Mouse (Mus musculus) embryonic facial prominence, embryonic 13.5 days (tissue): Measurements from ENCODE around the gene F2r. TPM values are rescaled to one million over a fixed set of nuclear protein-coding genes. Genes with fewer than 3 reads are reported as not detected.

ENCODE experiments used
- ATAC-seq: fragments of 200-750 bp; cut with Nextera tagmentation; 2 replicates; pipeline ENCODE4 v1.8.0; 2017; ENCODE audit warnings: low read depth; ENCODE audit not compliant: insufficient number of reproducible peaks, insufficient read depth, low FRiP score, low TSS enrichment
- H3K27ac ChIP-seq: fragments of 300-500 bp; sonication (generic); 2 replicates; pipeline ENCODE4 v1.5.1; 2015; ENCODE audit warnings: moderate library complexity, mild to moderate bottlenecking, inconsistent platforms
- H3K27me3 ChIP-seq: fragments of 300-500 bp; sonication (generic); 2 replicates; pipeline ENCODE4 v1.6.1; 2015; ENCODE audit warnings: mild to moderate bottlenecking, inconsistent platforms
- H3K36me3 ChIP-seq: fragments of 300-500 bp; sonication (generic); 2 replicates; pipeline ENCODE4 v1.6.1; 2015; ENCODE audit warnings: mild to moderate bottlenecking, inconsistent platforms
- H3K4me1 ChIP-seq: fragments of 300-500 bp; sonication (generic); 2 replicates; pipeline ENCODE4 v1.6.1; 2015; ENCODE audit warnings: inconsistent platforms
- H3K4me2 ChIP-seq: fragments of 300-500 bp; sonication (generic); 2 replicates; pipeline ENCODE4 v1.6.1; 2015; ENCODE audit warnings: moderate library complexity, mild to moderate bottlenecking, inconsistent platforms
- H3K4me3 ChIP-seq: fragments of 300-500 bp; sonication (generic); 2 replicates; pipeline ENCODE4 v1.5.1; 2015; ENCODE audit warnings: mild to moderate bottlenecking, inconsistent platforms
- H3K9ac ChIP-seq: fragments of 300-500 bp; sonication (generic); 2 replicates; pipeline ENCODE4 v1.6.1; 2015; ENCODE audit warnings: mild to moderate bottlenecking, inconsistent platforms
- H3K9me3 ChIP-seq: fragments of 300-500 bp; sonication (generic); 2 replicates; pipeline ENCODE4 v1.6.1; 2016; ENCODE audit warnings: inconsistent platforms
- WGBS: fragments of 180-500 bp; shearing (Covaris S2); methylation state at CpG from one replicate; pipeline ENCODE4 v1.1.7; 2015; ENCODE audit warnings: mixed read lengths; 5-methylcytosine and 5-hydroxymethylcytosine counted together
- polyA plus RNA-seq: library from polyadenylated mRNA; unstranded; fragments of >200 nt; fragmentation: Nextera tagmentation; extraction: Ambion mirVana; gene quantifications from 2 replicates; pipeline ENCODE4 v1.2.1, GENCODE M21; 2015

The F2r gene
- polyA plus RNA-seq, 1 experiment from 2014 or later: 92.2 TPM

- H3K4me1 ChIP-seq: peaks cover 6% of the 10 kb centered on the region; the same call in 1 of the 2 replicates
- H3K9ac ChIP-seq: no peak overlapping the region
- H3K9me3 ChIP-seq: no peaks in the 10 kb centered on the region
- no peak overlapping the region for H3K27ac ChIP-seq
- H3K27me3 ChIP-seq: no peaks in the 10 kb centered on the region
- no peak overlapping the region for H3K4me2 ChIP-seq
- H3K36me3 ChIP-seq: no peaks in the 10 kb centered on the region
- H3K4me3 ChIP-seq: no peak overlapping the region
- under 1% methylated on average over 3 of the region's 3 CpGs for WGBS
- no peak for ATAC-seq
Observed at GRCm38 (mm10) chr13:95563693-95564092, 54.6 kb downstream of the F2r start.

DNA sequence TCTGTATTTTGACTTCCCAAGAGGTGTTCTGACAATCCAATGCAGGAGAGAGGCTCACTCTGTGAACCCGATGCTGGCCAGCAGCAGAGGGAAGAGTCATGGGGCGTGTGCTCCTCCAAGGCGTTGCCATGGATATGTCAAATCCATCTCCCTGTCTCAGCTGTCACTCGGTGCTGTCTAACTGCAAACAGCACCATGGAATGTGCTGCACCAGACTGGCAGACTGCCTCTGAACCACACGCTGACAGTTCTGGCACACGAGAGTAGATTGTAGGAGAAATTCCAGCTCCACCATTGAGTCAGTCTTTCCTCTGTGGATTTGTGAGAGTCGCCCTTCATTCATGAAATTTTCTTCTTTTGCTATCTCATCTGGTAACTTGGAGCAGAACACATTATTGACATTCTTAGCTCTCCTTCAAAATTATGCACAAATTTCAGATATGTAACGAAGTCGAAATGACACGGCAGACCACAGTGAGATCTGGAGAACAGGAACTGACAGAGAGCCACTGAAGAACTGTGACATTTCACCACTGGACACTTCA, 55.1 kb downstream of the F2r start:
- Histone ChIP-seq H3K4me1 (peaks cover 6% of the 10 kb centered on the region; the same call in 1 of the 2 replicates), H3K27me3 (no peaks in the 10 kb centered on the region), H3K9me3 (no peaks in the 10 kb centered on the region), H3K4me2 (no peak overlapping the region), H3K27ac (no peak overlapping the region), H3K9ac (no peak overlapping the region), H3K4me3 (no peak overlapping the region), H3K36me3 (no peaks in the 10 kb centered on the region)
- WGBS: 45% methylated on average over 10 of the region's 10 CpGs
- ATAC-seq: no peak

DNA sequence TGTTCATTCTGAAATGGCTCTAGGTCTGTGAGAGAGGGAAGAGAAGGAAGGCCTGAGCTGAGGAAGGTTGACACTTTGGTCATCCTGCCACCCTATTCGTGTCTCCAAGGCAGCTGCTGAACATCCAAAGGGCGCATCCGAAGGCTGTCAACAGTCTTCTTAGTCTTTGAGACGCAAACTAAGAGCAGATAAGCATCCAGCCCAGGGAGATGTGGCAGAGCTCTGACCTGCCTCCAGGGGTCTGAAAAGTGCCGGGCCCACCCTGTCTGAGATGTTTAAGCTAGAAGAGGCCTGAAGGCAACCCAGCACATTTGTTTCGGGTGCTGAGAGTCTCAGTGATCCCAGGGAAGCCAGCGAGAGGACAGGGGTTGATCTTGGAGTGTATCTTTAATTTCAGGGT, 61.0 kb downstream of the F2r start:
- 76% methylated on average over 7 of the region's 7 CpGs for WGBS
- 0 out of 2 replicates have a peak, but pooled peaks cover 6% of the 10 kb centered on the region for H3K4me1 ChIP-seq
- no peak overlapping the region for H3K9ac ChIP-seq
- H3K36me3 ChIP-seq: no peaks in the 10 kb centered on the region
- no peak overlapping the region for H3K4me3 ChIP-seq
- ATAC-seq: no peak
- H3K4me2 ChIP-seq: no peak overlapping the region
- no peaks in the 10 kb centered on the region for H3K27me3 ChIP-seq
- no peaks in the 10 kb centered on the region for H3K9me3 ChIP-seq
- no peak overlapping the region for H3K27ac ChIP-seq

DNA sequence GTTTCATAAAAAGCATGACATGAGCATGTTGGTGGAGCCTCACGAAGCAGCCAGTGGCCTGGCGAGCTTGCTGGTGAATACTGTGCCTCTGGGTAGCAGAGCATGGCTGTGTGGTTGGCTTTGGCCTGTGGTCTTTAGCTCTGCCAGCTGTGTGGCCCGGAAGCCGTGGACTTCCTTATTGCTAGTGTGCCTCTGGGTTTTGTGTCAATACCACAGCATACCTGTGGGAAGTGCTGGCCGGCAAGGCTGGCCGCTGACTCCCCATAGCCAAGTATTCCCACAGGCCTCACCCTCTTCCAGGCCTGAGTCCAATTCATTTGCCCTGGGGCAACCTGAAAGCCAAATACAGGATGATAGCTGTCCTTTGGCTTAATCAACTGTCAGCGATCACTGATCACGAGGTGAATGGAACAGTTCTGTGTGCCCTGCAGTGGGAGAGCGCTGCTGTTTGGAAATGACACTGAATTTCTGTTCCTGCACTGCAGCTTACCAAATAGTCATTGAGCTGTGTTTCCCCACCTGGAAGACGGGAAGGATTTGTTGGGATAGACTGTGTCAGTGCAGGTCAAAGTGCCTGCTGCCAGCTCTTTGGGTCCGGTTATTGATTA, 64.3 kb downstream of the F2r start:
- no peak overlapping the region for H3K9ac ChIP-seq
- 68% methylated on average over 11 of the region's 11 CpGs for WGBS
- H3K27me3 ChIP-seq: peaks cover 4% of the 10 kb centered on the region; the same call in 1 of the 2 replicates
- H3K4me1 ChIP-seq: peaks cover 12% of the 10 kb centered on the region
- no peak overlapping the region for H3K4me2 ChIP-seq
- H3K36me3 ChIP-seq: no peaks in the 10 kb centered on the region
- no peaks in the 10 kb centered on the region for H3K9me3 ChIP-seq
- H3K27ac ChIP-seq: no peak overlapping the region
- no peak for ATAC-seq
- no peak overlapping the region for H3K4me3 ChIP-seq

Other genes starting within 250 kb of the F2r start
- 37.2 and 38.8 TPM in 2 replicates for gene Aggf1, start 243.1 kb downstream of the F2r start, polyA plus RNA-seq
- gene Crhbp, start 173.6 kb downstream of the F2r start, polyA plus RNA-seq: 0.11 and 0.25 TPM in 2 replicates
- 3.6 and 4.0 TPM in 2 replicates for gene S100z, start 139.8 kb downstream of the F2r start, polyA plus RNA-seq
- gene F2rl1, start 93.3 kb downstream of the F2r start, polyA plus RNA-seq: 1.0 and 1.8 TPM in 2 replicates
- 1.2 and 1.3 TPM in 2 replicates for gene F2rl2, start 78.4 kb upstream of the F2r start, polyA plus RNA-seq